In the genomic region with DNA sequence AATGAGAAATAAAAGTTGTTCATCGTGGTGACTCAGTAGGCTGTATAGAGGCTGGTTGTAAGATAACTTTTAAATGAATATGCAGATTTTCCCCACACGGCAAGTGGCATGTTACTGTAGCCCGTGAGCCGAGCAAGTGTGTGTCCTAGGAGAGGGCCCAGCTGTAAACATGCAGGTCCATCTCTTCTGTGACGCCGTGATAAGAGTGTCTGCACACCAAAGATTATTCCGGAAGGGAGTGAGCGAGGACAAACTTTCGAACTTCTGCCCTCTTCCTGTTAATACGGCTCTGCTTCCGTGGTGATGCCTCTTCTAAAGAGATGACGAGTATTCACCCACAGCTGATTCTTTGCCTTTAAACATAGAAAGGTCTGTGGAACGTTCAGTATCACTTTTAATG, we compare ENCODE assay signal across 7 mouse cellular contexts. TPM values are rescaled to one million over a fixed set of nuclear protein-coding genes. Genes with fewer than 3 reads are reported as not detected.
A peak's percentile ranks its signal among the peaks of the same experiment; 100 is the strongest.
DNase-seq lines count a peak whose midpoint lies in the region; ATAC-seq and TF ChIP-seq lines count a peak whose summit lies in the region.

No protein-coding gene starts in this region.

- no peak for TF ChIP-seq POLR2A in CH12.LX (IDR thresholded peaks at IDR 0.05; ENCODE audit: low read depth, low read length)

- H3K4me2 ChIP-seq in CH12.LX (ENCODE audit: insufficient read depth, low read depth, poor library complexity, severe bottlenecking), result peak overlapping the region; percentile 92
- H3K4me2 ChIP-seq in hindbrain, embryonic 12.5 days (replicated peaks), result peak overlapping the region; percentile 71; the same call in 1 of the 2 replicates

- WGBS in hindbrain, embryonic 12.5 days, result 89% methylated on average over 13 of the region's 13 CpGs
- WGBS in macrophage (ENCODE audit: missing documents), result 72% methylated on average over 13 of the region's 13 CpGs

- H3K27ac ChIP-seq in CH12.LX (ENCODE audit: insufficient read depth, low read depth) (no peak overlapping the region), macrophage (no peak overlapping the region)
- no peak overlapping the region for H3K27ac ChIP-seq in hindbrain, embryonic 12.5 days

- peak overlapping the region; percentile 45 for H3K9ac ChIP-seq in CH12.LX (ENCODE audit: insufficient read depth, low read depth)
- no peak overlapping the region; the same call in 1 of the 2 replicates for H3K9ac ChIP-seq in hindbrain, embryonic 12.5 days

- H3K9me3 ChIP-seq in CH12.LX (replicated peaks; ENCODE audit: low read length), result no peaks in the 10 kb centered on the region
- no peaks in the 10 kb centered on the region for H3K9me3 ChIP-seq in hindbrain, embryonic 12.5 days (replicated peaks)

- no peak for TF ChIP-seq EP300 in CH12.LX (IDR thresholded peaks at IDR 0.05; ENCODE audit: low read length)

- H3K79me2 ChIP-seq in CH12.LX (replicated peaks; ENCODE audit: control insufficient read depth, extremely low read depth, insufficient read depth, poor library complexity, severe bottlenecking) (peaks cover 25% of the 10 kb centered on the region), macrophage (ENCODE audit: inconsistent target) (peaks cover 33% of the 10 kb centered on the region)

- H3K4me1 ChIP-seq in CH12.LX (ENCODE audit: control insufficient read depth in 1 of 2, insufficient read depth in 2 of 2), result peaks cover 0 to 12% of the 10 kb centered on the region in 2 experiments; a peak in 2 of 4 replicates
- peaks cover 11% of the 10 kb centered on the region for H3K4me1 ChIP-seq in hindbrain, embryonic 12.5 days

- TF ChIP-seq CTCF in CH12.LX (conservative IDR thresholded peaks at IDR 0.05 in 1 of 2, IDR thresholded peaks at IDR 0.05 in 1 of 2; ENCODE audit: low read depth in 2 of 2, low read length in 2 of 2), result no peak

- H3K27me3 ChIP-seq in CH12.LX (replicated peaks), result no peaks in the 10 kb centered on the region
- no peaks in the 10 kb centered on the region for H3K27me3 ChIP-seq in hindbrain, embryonic 12.5 days

- H3K4me3 ChIP-seq in CH12.LX (replicated peaks in 1 of 3; ENCODE audit: low read depth in 2 of 3, low read length in 2 of 3, poor library complexity in 1 of 3), result peak overlapping the region; percentile 66 to 96 (median 92)
- 0 out of 2 replicates have a peak overlapping the region, but pooled peaks have one; percentile 88 for H3K4me3 ChIP-seq in hindbrain, embryonic 12.5 days
- peak overlapping the region; percentile 70 for H3K4me3 ChIP-seq in macrophage (ENCODE audit: inconsistent target)

- dilution Hi-C loops in CH12.LX (cut with MboI; ENCODE audit: extremely low pct_ligation_motif_present, extremely low pct_unique_long_range_greater_than_20kb, low sequenced_read_pairs), result no loop called here

- H3K36me3 ChIP-seq in CH12.LX (replicated peaks in 1 of 2; ENCODE audit: control insufficient read depth in 1 of 2, insufficient read depth in 1 of 2, low read length in 1 of 2) (peaks cover 0 to 2% of the 10 kb centered on the region in 2 experiments), macrophage (ENCODE audit: inconsistent target) (no peaks in the 10 kb centered on the region)
- no peaks in the 10 kb centered on the region for H3K36me3 ChIP-seq in hindbrain, embryonic 12.5 days

- no peak for TF ChIP-seq RAD21 in CH12.LX (IDR thresholded peaks at IDR 0.05; ENCODE audit: low read depth, low read length)

- ATAC-seq in hindbrain, embryonic 12.5 days (ENCODE audit: low FRiP score), result no peak

- DNase-seq in 416B (ENCODE audit: low read depth) (peak; percentile 79), CH12.LX (ENCODE audit: extremely low read depth) (no peak)
- DNase-seq in cerebellum, adult 9-10 months, result no peak
- DNase-seq in right cerebral cortex, adult 2 months (ENCODE audit: low spot score in 2 of 2), result no peak
- no peak for DNase-seq in gastrocnemius, adult 18-20 months (ENCODE audit: low spot score)

- in situ Hi-C loops in CH12.LX (cut with MboI; ENCODE audit: low pct_ligation_motif_present, low pct_unique_long_range_greater_than_20kb, low sequenced_read_pairs), result no loop called here

TF ChIP-seq in CH12.LX, 34 proteins besides CTCF, POLR2A, EP300 and RAD21:
- TF ChIP-seq USF1 (IDR thresholded peaks at IDR 0.05; ENCODE audit: low read depth, low read length), result no peak
- no peak for TF ChIP-seq UBTF (IDR thresholded peaks at IDR 0.05; ENCODE audit: low read depth, low read length)
- no peak for TF ChIP-seq SIN3A (IDR thresholded peaks at IDR 0.05; ENCODE audit: low read length)
- TF ChIP-seq ZMIZ1 (IDR thresholded peaks at IDR 0.05; ENCODE audit: low read depth, low read length), result no peak
- no peak for TF ChIP-seq MYC (IDR thresholded peaks at IDR 0.05; ENCODE audit: low read depth, low read length)
- no peak for TF ChIP-seq USF2 (conservative IDR thresholded peaks at IDR 0.05; ENCODE audit: low read depth, low read length)
- no peak for TF ChIP-seq MAFK (IDR thresholded peaks at IDR 0.05; ENCODE audit: insufficient replicate concordance, low read length)
- TF ChIP-seq PAX5 (IDR thresholded peaks at IDR 0.05; ENCODE audit: low read length), result no peak
- no peak for TF ChIP-seq HCFC1 (IDR thresholded peaks at IDR 0.05; ENCODE audit: low read depth, low read length)
- no peak for TF ChIP-seq ETS1 (conservative IDR thresholded peaks at IDR 0.05; ENCODE audit: low read depth, low read length)
- TF ChIP-seq ZNF384 (IDR thresholded peaks at IDR 0.05; ENCODE audit: low read depth, low read length), result no peak
- no peak for TF ChIP-seq NELFE (IDR thresholded peaks at IDR 0.05; ENCODE audit: low read depth, low read length)
- TF ChIP-seq TBP (conservative IDR thresholded peaks at IDR 0.05; ENCODE audit: low read depth, low read length), result no peak
- TF ChIP-seq JUND (conservative IDR thresholded peaks at IDR 0.05; ENCODE audit: low read depth, low read length), result no peak

RNA-seq across cellular contexts. Expression of a gene that starts 1.4 kb away (rescaled TPM):
- total RNA-seq in CH12.LX (2012; rRNA removed) (13.4 and 15.2 TPM in 2 replicates), CH12.LX (2014; rRNA removed) (11.0 and 11.9 TPM in 2 replicates)
- polyA plus RNA-seq in CH12.LX (2012; ENCODE audit: insufficient read length, low read depth) (26.7 and 26.9 TPM in 2 replicates), macrophage (2018) (23.3 to 44.5 TPM (median 29.3 TPM) in 3 replicates)
- 47.8 and 51.7 TPM in 2 replicates for polyA plus RNA-seq in hindbrain, embryonic 12.5 days (2016; fragmentation: Nextera tagmentation; extraction: Ambion mirVana)
- 10 to 100 TPM in 22 of 26 experiments, 1 to 10 TPM in 4; 5.4 to 46.5 (median 27.2) TPM for total RNA-seq in macrophage (2018; cell fraction: chromatin; rRNA removed)
- total RNA-seq in macrophage (2018; cell fraction: cytosol; rRNA removed), result 10 to 100 TPM; 20.5 to 32.8 (median 28.8) TPM
- total RNA-seq in macrophage (2018; cell fraction: nucleus; rRNA removed), result 10 to 100 TPM in 24 of 26 experiments, 1 to 10 TPM in 2; 8.3 to 36.9 (median 20.0) TPM
- total RNA-seq in gastrocnemius, adult 18-20 months (2021), result 10 to 100 TPM; 25.2 to 27.4 TPM
